Mouse (Mus musculus) regulatory T cell (primary cell): ENCODE measurements around the gene Rspo1.

Experiments
- in situ Hi-C: fragments of 300-600 bp; cut with MboI, MseI; formaldehyde crosslinking; loops from one replicate; pipeline ENCODE4 v1.15.1; 2025; ENCODE audit warnings: high pct_unique_total_duplicates

Rspo1 gene

DNA sequence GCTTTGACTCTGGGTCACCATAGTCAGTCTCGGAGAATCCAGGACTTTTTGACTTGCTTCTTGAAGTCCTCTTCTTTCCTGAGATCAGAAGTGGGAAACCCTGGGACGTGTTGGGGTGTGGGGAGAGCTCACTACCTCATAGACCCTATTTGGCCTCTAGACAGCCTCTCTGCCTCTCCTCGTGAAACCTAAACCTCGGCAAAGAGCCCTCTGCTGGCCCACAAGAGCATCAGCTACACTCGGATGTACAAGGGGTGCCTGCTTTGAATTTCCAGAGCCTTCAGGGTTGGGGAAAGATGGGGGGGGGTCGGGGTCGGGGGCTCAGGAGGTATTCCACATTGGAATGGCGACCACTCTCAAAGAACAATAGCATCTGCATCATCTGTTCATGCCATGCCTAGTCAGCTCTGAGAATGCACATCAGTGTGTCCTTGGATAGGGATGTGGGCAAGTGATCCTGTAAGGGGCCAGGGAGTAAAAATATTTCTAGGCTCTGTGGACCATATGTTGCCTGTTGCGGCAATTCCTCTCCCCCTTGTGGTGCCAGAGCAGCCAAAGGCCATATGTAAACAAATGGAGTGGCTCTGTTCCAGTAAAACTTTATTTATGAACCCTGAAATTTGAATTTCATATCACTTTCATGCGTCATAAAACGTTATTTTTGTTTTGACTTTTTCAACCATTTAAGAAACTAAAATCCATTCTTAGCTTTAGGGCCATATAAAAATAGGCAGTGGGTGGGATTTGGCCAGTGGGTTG, 34.7 kb downstream of the Rspo1 start:
- in situ Hi-C loops, result loop anchor here (25.0 kb wide), 1 partner anchor 784 kb away; no protein-coding TSS in a partner anchor

DNA sequence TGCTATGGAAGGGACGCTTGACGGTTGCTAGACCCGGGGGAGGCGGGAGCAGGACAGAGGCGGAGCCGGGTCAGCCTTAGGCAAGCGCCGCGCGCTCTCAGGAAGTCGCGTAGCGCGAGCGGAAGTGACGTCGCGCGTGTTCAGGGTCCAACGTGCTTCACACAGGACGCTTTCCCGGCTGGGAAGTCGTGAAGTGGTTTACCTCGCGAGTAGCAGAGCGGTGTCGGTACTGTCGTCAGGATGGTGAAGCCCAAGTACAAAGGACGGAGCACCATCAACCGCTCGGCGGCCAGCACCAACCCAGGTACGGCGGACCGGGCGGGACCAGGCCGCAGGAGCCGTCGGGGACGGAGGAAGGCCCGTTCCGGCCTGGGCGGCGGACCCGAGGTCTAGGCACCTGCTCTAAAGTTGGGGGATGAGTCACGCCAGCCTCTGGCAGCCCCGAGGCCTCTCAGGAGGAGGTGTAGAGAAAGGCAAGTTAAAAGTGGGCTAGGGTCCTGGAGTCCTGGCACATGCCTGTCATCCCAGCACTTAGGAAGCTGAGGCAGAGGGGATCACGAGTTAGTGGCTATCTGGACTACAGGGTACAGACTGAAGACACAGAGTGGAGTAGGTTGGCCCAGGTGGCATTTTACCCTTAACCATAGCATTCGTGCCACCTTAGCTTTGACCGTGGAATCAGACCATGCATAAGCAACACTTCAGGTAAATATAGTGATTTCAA, 43.8 kb downstream of the Rspo1 start:
- in situ Hi-C loops, result no loop called here

DNA sequence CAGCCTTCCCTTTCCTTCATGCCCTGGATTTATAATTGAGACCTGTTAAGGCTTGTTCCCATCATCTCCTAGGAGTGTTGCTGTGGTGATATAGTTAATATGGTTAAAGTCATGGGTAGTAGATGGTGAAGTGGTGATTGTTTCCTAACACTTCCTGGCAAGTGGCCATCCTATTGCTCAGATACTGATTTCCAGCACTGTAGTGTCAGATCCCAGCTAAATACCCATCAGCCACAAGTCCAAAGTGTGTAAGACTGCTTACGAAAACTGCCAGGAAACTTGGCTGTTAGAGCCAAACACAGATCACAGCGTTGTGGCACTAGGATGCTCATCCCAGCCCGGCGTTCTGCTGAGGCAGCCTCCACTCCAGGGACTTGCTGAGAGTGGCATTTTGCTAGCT, 48.1 kb downstream of the Rspo1 start:
- in situ Hi-C loops, result no loop called here

- in situ Hi-C loops, result no loop called here
These were observed 58.2 kb downstream of the Rspo1 start for GRCm38 (mm10) chr4:125044454-125044853.

GRCm38 (mm10) chr4:125055385-125055784, 69.2 kb downstream of the Rspo1 start:
- in situ Hi-C loops, result loop anchor here (25.0 kb wide), 1 partner anchor 343 kb away; the partner anchor contains the start of genes Fhl3 and Sf3a3

- in situ Hi-C loops, result loop anchor here (25.0 kb wide), 1 partner anchor 344 kb away; the partner anchor contains the start of genes Fhl3 and Sf3a3
These were observed 70.2 kb downstream of the Rspo1 start for GRCm38 (mm10) chr4:125056476-125056875.

DNA sequence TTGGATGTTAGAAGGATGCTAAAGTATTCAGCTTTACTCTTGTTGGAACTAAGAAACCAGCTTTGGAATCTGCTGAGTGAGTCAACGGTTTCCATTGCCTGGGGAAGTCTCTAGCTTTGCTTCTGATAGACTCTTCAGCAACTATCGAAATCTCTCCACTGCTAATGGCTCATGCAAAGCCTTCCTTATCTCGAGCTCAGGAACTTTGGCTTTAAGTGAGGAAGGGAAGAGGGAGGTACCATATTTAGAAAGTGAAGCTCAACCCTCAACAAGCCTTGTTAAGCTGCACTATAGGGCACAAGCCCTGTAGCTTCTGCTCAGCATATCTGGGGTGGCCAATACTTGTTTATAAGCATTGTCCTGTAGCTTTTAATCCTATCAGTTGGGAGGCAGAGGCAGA, 71.0 kb downstream of the Rspo1 start:
- in situ Hi-C loops, result loop anchor here (25.0 kb wide), 1 partner anchor 345 kb away; the partner anchor contains the start of genes Fhl3 and Sf3a3

DNA sequence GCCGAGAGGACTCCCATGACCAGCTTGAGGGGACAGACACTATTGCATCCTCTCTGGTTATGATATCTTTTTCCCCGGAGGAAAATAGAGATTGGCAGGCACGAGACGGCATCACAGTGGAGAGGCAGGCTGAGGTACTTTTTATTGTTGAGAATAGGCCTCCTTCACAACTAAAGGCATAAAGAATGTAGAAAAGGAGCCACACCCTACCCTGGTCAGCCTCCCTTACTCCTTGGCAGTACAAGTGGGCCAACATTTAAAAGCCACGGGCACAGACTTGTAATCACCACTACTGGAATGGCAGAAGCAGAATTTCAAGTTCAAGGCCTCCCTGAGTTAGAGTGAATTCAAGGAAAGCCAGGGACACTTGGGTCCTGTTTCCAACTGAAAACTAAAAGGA, 71.8 kb downstream of the Rspo1 start:
- in situ Hi-C loops, result loop anchor here (25.0 kb wide), 1 partner anchor 346 kb away; the partner anchor contains the start of genes Fhl3 and Sf3a3
